Mouse (Mus musculus) E14TG2a.4 (cell line): ENCODE data around the gene Col6a1.

Source experiments
- CTCF ChIP-seq: conservative IDR thresholded peaks from 2 replicates; pipeline ENCODE4 v1.5.1; 2014; ENCODE audit warnings: low read length
- NANOG ChIP-seq: IDR thresholded peaks from 2 replicates; pipeline ENCODE4 v1.6.1; 2014; ENCODE audit warnings: borderline replicate concordance, low read length, mixed read lengths
- POU5F1 ChIP-seq: IDR thresholded peaks from 2 replicates; pipeline ENCODE4 v1.6.1; 2014; ENCODE audit warnings: low read length, borderline replicate concordance

GRCm38 (mm10) chr10:76759878-76760277, 33.9 kb upstream of the Col6a1 start:
- TF ChIP-seq CTCF (no peak), POU5F1 (no peak), NANOG (no peak)
